ENCODE assay signal across 11 mouse cellular contexts in genomic region chr5:53236136-53236535, GRCm38 (mm10). TPM values are rescaled to one million over a fixed set of nuclear protein-coding genes. Genes with fewer than 3 reads are reported as not detected.
DNase-seq lines count a peak whose midpoint lies in the region; ATAC-seq lines count a peak whose summit lies in the region.
"Had no signal": no experiment of that assay in that cellular context is flagged by ENCODE, and none has a peak within 500 bp of the region (broad histone marks: within the 10 kb centered on the region; RNA-seq: fewer than 3 reads in every experiment).

No protein-coding gene starts in this region.

- peaks cover 12% of the 10 kb centered on the region for H3K4me1 ChIP-seq in lung, embryonic 15.5 days

- no peak overlapping the region for H3K4me2 ChIP-seq in lung, embryonic 15.5 days
- H3K4me2 ChIP-seq: limb, embryonic 13.5 days had no signal

- no peaks in the 10 kb centered on the region for H3K27me3 ChIP-seq in lung, embryonic 15.5 days
- H3K27me3 ChIP-seq: limb, embryonic 13.5 days had no signal

- H3K27ac ChIP-seq in lung, embryonic 15.5 days, result peak overlapping the region; percentile 29; the same call in 1 of the 2 replicates
- H3K27ac ChIP-seq: heart, adult 2 months; limb, embryonic 13.5 days had no signal

- 7% methylated on average over 5 of the region's 5 CpGs for WGBS in lung, embryonic 15.5 days

- H3K9ac ChIP-seq in lung, embryonic 15.5 days, result no peak overlapping the region
- H3K9ac ChIP-seq: limb, embryonic 13.5 days had no signal

- ATAC-seq in lung, embryonic 15.5 days (ENCODE audit: borderline replicate concordance, extremely low read depth, low FRiP score, low TSS enrichment), result no peak
- ATAC-seq in activated CD4-positive, CD25-positive, alpha-beta regulatory T cell, adult 4 months, result no peak

- no peaks in the 10 kb centered on the region for H3K9me3 ChIP-seq in lung, embryonic 15.5 days
- H3K9me3 ChIP-seq: limb, embryonic 13.5 days had no signal

- no peaks in the 10 kb centered on the region for H3K36me3 ChIP-seq in lung, embryonic 15.5 days
- H3K36me3 ChIP-seq: limb, embryonic 13.5 days had no signal

- no peak overlapping the region for H3K4me3 ChIP-seq in lung, embryonic 15.5 days
- H3K4me3 ChIP-seq: heart, adult 2 months; limb, embryonic 13.5 days had no signal

- DNase-seq in embryo, embryonic 10 days (ENCODE audit: low spot score), result peak; percentile 21
- DNase-seq in embryo, embryonic 11 days, result no peak
- no peak for DNase-seq in lung, postnatal 25 days (ENCODE audit: low spot score)
- DNase-seq in heart, adult 9 months (ENCODE audit: low spot score in 2 of 2), result peak; percentile 16 to 20
- peak; percentile 18 for DNase-seq in lung, postnatal 36 days
- DNase-seq in left cerebral cortex, adult 9 months (ENCODE audit: low spot score in 2 of 2), result no peak
- DNase-seq: kidney, postnatal 25 days had no signal

RNA-seq across cellular contexts. Expression of gene Sel1l3, which starts 22.4 kb away (rescaled TPM):
- 5.4 and 6.1 TPM in 2 replicates for polyA plus RNA-seq in lung, embryonic 15.5 days (2015; fragmentation: Nextera tagmentation; extraction: Ambion mirVana)
- not detected for polyA plus RNA-seq in activated CD4-positive, CD25-positive, alpha-beta regulatory T cell, adult 4 months (2017; shearing (Covaris generic))

RNA-seq across cellular contexts. Expression of gene Smim20, which starts 30.7 kb away (rescaled TPM):
- polyA plus RNA-seq in lung, embryonic 15.5 days (2015; fragmentation: Nextera tagmentation; extraction: Ambion mirVana), result 88.2 and 89.1 TPM in 2 replicates
- 100 to 1,000 TPM; 103 to 107 TPM for polyA plus RNA-seq in activated CD4-positive, CD25-positive, alpha-beta regulatory T cell, adult 4 months (2017; shearing (Covaris generic))

Comparison
In these comparisons a context has a peak if more than half of its experiments do, and no peak if none do; other contexts are left out.
1. DNase-seq: peak in embryo, embryonic 10 days (single experiment), heart, adult 9 months (2 of 2) and lung, postnatal 36 days (single experiment); none in embryo, embryonic 11 days (single experiment), lung, postnatal 25 days (single experiment) and left cerebral cortex, adult 9 months (0 of 2).